Mouse (Mus musculus) cortical plate, adult 2 months (tissue): ENCODE measurements around the gene Odf2.

Experiments
- CTCF ChIP-seq: fragments of 200-500 bp; IDR thresholded peaks from 2 replicates; pipeline ENCODE4 v1.5.1; 2011; ENCODE audit warnings: mild to moderate bottlenecking, control low read depth, low read length; ENCODE audit not compliant: insufficient read depth; ENCODE audit errors: extremely low read depth
- POLR2A ChIP-seq: fragments of 200-500 bp; IDR thresholded peaks from 2 replicates; pipeline ENCODE4 v1.6.1; 2011; ENCODE audit warnings: mild to moderate bottlenecking, low read length, control low read depth; ENCODE audit not compliant: insufficient read depth; ENCODE audit errors: extremely low read depth

GRCm38 (mm10) chr2:29844115-29844514 is 44.9 kb upstream of the Odf2 start:
- TF ChIP-seq CTCF = no peak
- no peak for TF ChIP-seq POLR2A
